Mouse (Mus musculus): ENCODE results near the gene Afm. TPM values are rescaled to one million over a fixed set of nuclear protein-coding genes. Genes with fewer than 3 reads are reported as not detected.

Afm gene
- total RNA-seq, 1 experiment from 2014 or later, result 58.8 TPM

GRCm38 (mm10) chr5:90556052-90556451, 37.3 kb downstream of the Afm start:
- no peak for DNase-seq

- DNase-seq, result no peak
Observed at GRCm38 (mm10) chr5:90560743-90561142, 42.0 kb downstream of the Afm start, which contains the start of gene 5830473C10Rik. TSS of gene 5830473C10Rik (plus strand) at chr5:90561107.

- no peak for DNase-seq
Observed at GRCm38 (mm10) chr5:90561721-90562275, 43.1 kb downstream of the Afm start.

- DNase-seq, result no peak
Observed at GRCm38 (mm10) chr5:90562880-90563279, 44.1 kb downstream of the Afm start.

GRCm38 (mm10) chr5:90564161-90564560, 45.4 kb downstream of the Afm start:
- no peak for DNase-seq

- no peak for DNase-seq
Observed at GRCm38 (mm10) chr5:90565205-90565604, 46.5 kb downstream of the Afm start.

- no peak for DNase-seq
Observed at GRCm38 (mm10) chr5:90567788-90568187, 49.1 kb downstream of the Afm start.

GRCm38 (mm10) chr5:90568338-90568737, 49.6 kb downstream of the Afm start:
- DNase-seq, result no peak

- DNase-seq, result no peak
Observed at GRCm38 (mm10) chr5:90571216-90571615, 52.5 kb downstream of the Afm start.

- peak; percentile 24 for DNase-seq
Observed at GRCm38 (mm10) chr5:90577751-90578150, 59.0 kb downstream of the Afm start.

- no peak for DNase-seq
Observed at GRCm38 (mm10) chr5:90579556-90579955, 60.8 kb downstream of the Afm start.

- DNase-seq, result no peak
Observed at GRCm38 (mm10) chr5:90582179-90582578, 63.4 kb downstream of the Afm start.

- no peak for DNase-seq
Observed at GRCm38 (mm10) chr5:90584799-90585198, 66.1 kb downstream of the Afm start.

- no peak for DNase-seq
Observed at GRCm38 (mm10) chr5:90586511-90586910, 67.8 kb downstream of the Afm start.

- no peak for DNase-seq
Observed at GRCm38 (mm10) chr5:90588104-90588503, 69.4 kb downstream of the Afm start.

- peak; percentile 64 for DNase-seq
Observed at GRCm38 (mm10) chr5:90588708-90589595, 70.2 kb downstream of the Afm start.

GRCm38 (mm10) chr5:90590676-90591075, 71.9 kb downstream of the Afm start:
- DNase-seq, result no peak

- DNase-seq, result no peak
Observed at GRCm38 (mm10) chr5:90591936-90592335, 73.2 kb downstream of the Afm start.

- no peak for DNase-seq
Observed at GRCm38 (mm10) chr5:90594945-90595344, 76.2 kb downstream of the Afm start.

GRCm38 (mm10) chr5:90596155-90596554, 77.4 kb downstream of the Afm start:
- DNase-seq, result no peak

- DNase-seq, result peak; percentile 55
Observed at GRCm38 (mm10) chr5:90601469-90601868, 82.7 kb downstream of the Afm start.
